25 mouse cellular contexts compared by ENCODE assay signal in genomic region chr10:21029126-21029525, GRCm38 (mm10).
A peak's percentile ranks its signal among the peaks of the same experiment; 100 is the strongest.
DNase-seq lines count a peak whose midpoint lies in the region; ATAC-seq and TF ChIP-seq lines count a peak whose summit lies in the region.
"Had no signal": no experiment of that assay in that cellular context is flagged by ENCODE, and none has a peak within 500 bp of the region (broad histone marks: within the 10 kb centered on the region; RNA-seq: fewer than 3 reads in every experiment).

No protein-coding gene starts in this region.

- intact Hi-C loops in heart, postnatal 36 days (cut with DNase I): no loop called here

- no peaks in the 10 kb centered on the region for H3K79me2 ChIP-seq in myocyte (ENCODE audit: control insufficient read depth, insufficient read depth)

- no peak for TF ChIP-seq POLR2A in myocyte (IDR thresholded peaks at IDR 0.05; ENCODE audit: insufficient read length, low read depth)

- H3ac ChIP-seq in myocyte (ENCODE audit: control insufficient read depth, insufficient read length): no peak overlapping the region

- no peak overlapping the region for H3K4me2 ChIP-seq in myocyte (ENCODE audit: low read depth)
- H3K4me2 ChIP-seq in hindbrain, embryonic 16.5 days (ENCODE audit: low read length): no peak overlapping the region
- H3K4me2 ChIP-seq: embryonic facial prominence, embryonic 12.5 days; embryonic facial prominence, embryonic 15.5 days; forebrain, embryonic 15.5 days; heart, embryonic 13.5 days; hindbrain, embryonic 12.5 days; hindbrain, embryonic 15.5 days had no signal

- H3K9me3 ChIP-seq in hindbrain, embryonic 16.5 days (ENCODE audit: control insufficient read depth, low read length): no peaks in the 10 kb centered on the region
- H3K9me3 ChIP-seq: embryonic facial prominence, embryonic 12.5 days; embryonic facial prominence, embryonic 15.5 days; forebrain, embryonic 15.5 days; heart, embryonic 10.5 days; heart, embryonic 13.5 days; hindbrain, embryonic 12.5 days; hindbrain, embryonic 15.5 days had no signal

- no peak overlapping the region for H3K27ac ChIP-seq in hindbrain, embryonic 16.5 days (ENCODE audit: low read depth, low read length)
- H3K27ac ChIP-seq: embryonic facial prominence, embryonic 12.5 days; embryonic facial prominence, embryonic 15.5 days; forebrain, embryonic 15.5 days; heart, adult 2 months; heart, embryonic 10.5 days; heart, embryonic 13.5 days; hindbrain, embryonic 12.5 days; hindbrain, embryonic 15.5 days had no signal

- peak; percentile 12 for DNase-seq in CD4-positive, CD25-positive, alpha-beta regulatory T cell, adult 2 months (ENCODE audit: low read depth, low spot score)
- DNase-seq in A20 (ENCODE audit: low read depth, low spot score): peak; percentile 35
- peak; percentile 67 for DNase-seq in MN1 (ENCODE audit: low spot score)
- no peak for DNase-seq in thymus, postnatal 25 days
- DNase-seq in heart, postnatal 36 days: no peak
- DNase-seq: adrenal gland, adult 2 months; adrenal gland, postnatal 14 days; cerebellum, adult 11 months; cerebellum, adult 2 months; gastrocnemius, postnatal 10 days; gastrocnemius, postnatal 36 days; heart, adult 2 months; heart, postnatal 14 days; kidney, adult 2 months had no signal

- no peaks in the 10 kb centered on the region for H3K36me3 ChIP-seq in myocyte (ENCODE audit: control insufficient read depth, insufficient read depth)
- H3K36me3 ChIP-seq in hindbrain, embryonic 16.5 days (ENCODE audit: control insufficient read depth, insufficient read depth, low read length): no peaks in the 10 kb centered on the region
- H3K36me3 ChIP-seq: embryonic facial prominence, embryonic 12.5 days; embryonic facial prominence, embryonic 15.5 days; forebrain, embryonic 15.5 days; heart, embryonic 10.5 days; heart, embryonic 13.5 days; hindbrain, embryonic 12.5 days had no signal

- WGBS in hindbrain, embryonic 16.5 days: 81% methylated on average over 1 of the region's 1 CpGs

- H3K4me3 ChIP-seq in myocyte: no peak overlapping the region
- H3K4me3 ChIP-seq in hindbrain, embryonic 16.5 days (ENCODE audit: low read length): no peak overlapping the region
- H3K4me3 ChIP-seq: embryonic facial prominence, embryonic 12.5 days; embryonic facial prominence, embryonic 15.5 days; forebrain, embryonic 15.5 days; heart, adult 2 months; heart, embryonic 10.5 days; heart, embryonic 13.5 days; hindbrain, embryonic 12.5 days; hindbrain, embryonic 15.5 days had no signal

- ATAC-seq in CD4-positive, CD25-positive, alpha-beta regulatory T cell, adult 4 months: no peak
- no peak for ATAC-seq in hindbrain, embryonic 16.5 days
- ATAC-seq: forebrain, embryonic 15.5 days; intestine, postnatal 0 days had no signal

- no peaks in the 10 kb centered on the region for H3K4me1 ChIP-seq in hindbrain, embryonic 16.5 days (ENCODE audit: control insufficient read depth, insufficient read depth, low read depth, low read length)
- H3K4me1 ChIP-seq: forebrain, embryonic 15.5 days; heart, embryonic 10.5 days; heart, embryonic 13.5 days; hindbrain, embryonic 12.5 days; hindbrain, embryonic 15.5 days had no signal

- no peaks in the 10 kb centered on the region for H3K27me3 ChIP-seq in myocyte (ENCODE audit: control insufficient read depth, insufficient read depth, insufficient read length)
- H3K27me3 ChIP-seq in hindbrain, embryonic 16.5 days (replicated peaks; ENCODE audit: control insufficient read depth, insufficient read depth, low read length): no peaks in the 10 kb centered on the region
- H3K27me3 ChIP-seq: embryonic facial prominence, embryonic 12.5 days; embryonic facial prominence, embryonic 15.5 days; forebrain, embryonic 15.5 days; heart, embryonic 13.5 days; hindbrain, embryonic 12.5 days; hindbrain, embryonic 15.5 days had no signal

- no peak overlapping the region for H3K9ac ChIP-seq in hindbrain, embryonic 16.5 days (ENCODE audit: low read depth, low read length)
- H3K9ac ChIP-seq: embryonic facial prominence, embryonic 12.5 days; embryonic facial prominence, embryonic 15.5 days; forebrain, embryonic 15.5 days; heart, embryonic 13.5 days; hindbrain, embryonic 12.5 days; hindbrain, embryonic 15.5 days had no signal

TF ChIP-seq in myocyte, 11 proteins besides CTCF, POLR2A, EP300 and RAD21:
- TF ChIP-seq MAX (IDR thresholded peaks at IDR 0.05; ENCODE audit: low read depth) (no peak), CEBPB (IDR thresholded peaks at IDR 0.05; ENCODE audit: insufficient read depth, poor library complexity, severe bottlenecking) (peak; percentile 74)

Comparison
In these comparisons a context has a peak if more than half of its experiments do, and no peak if none do; other contexts are left out.
1. DNase-seq: peak in CD4-positive, CD25-positive, alpha-beta regulatory T cell, adult 2 months (single experiment), A20 (single experiment) and MN1 (single experiment); none in thymus, postnatal 25 days (single experiment) and heart, postnatal 36 days (0 of 2).